Mouse (Mus musculus): ENCODE data around the gene Gm6169. TPM values are rescaled to one million over a fixed set of nuclear protein-coding genes. Genes with fewer than 3 reads are reported as not detected.
A peak's percentile ranks its signal among the peaks of the same experiment; 100 is the strongest.

Gene Gm6169
- total and polyA plus RNA-seq, 2 experiments = not detected

- Histone ChIP-seq H3K27ac (replicated peaks; ENCODE audit: insufficient read depth, low read depth, low read length) (no peak overlapping the region), H3K4me3 (ENCODE audit: insufficient read depth, low read depth, low read length) (no peak overlapping the region), H3K4me1 (ENCODE audit: control insufficient read depth, insufficient read depth, low read length) (no peaks in the 10 kb centered on the region), H3K27me3 (ENCODE audit: control insufficient read depth, insufficient read depth, low read length) (peaks cover 14% of the 10 kb centered on the region), H3K9ac (ENCODE audit: low read depth, low read length) (no peak overlapping the region), H3K79me2 (ENCODE audit: control insufficient read depth, insufficient read depth, low read length) (no peaks in the 10 kb centered on the region), H3K36me3 (ENCODE audit: control insufficient read depth, insufficient read depth, low read length) (no peaks in the 10 kb centered on the region)
- TF ChIP-seq CTCF (IDR thresholded peaks at IDR 0.05; ENCODE audit: low read depth, low read length) (no peak), POLR2A (IDR thresholded peaks at IDR 0.05; ENCODE audit: extremely low read depth, insufficient read depth, low read length) (no peak)
- DNase-seq (ENCODE audit: extremely low read depth, low read depth, low spot score) = no peak
- WGBS = 48% methylated on average over 1 of the region's 1 CpGs
Observed at GRCm38 (mm10) chr13:97073497-97073896, 25.5 kb downstream of the Gm6169 start.

GRCm38 (mm10) chr13:97071626-97072241 lies 27.3 kb downstream of the Gm6169 start:
- Histone ChIP-seq H3K36me3 (ENCODE audit: control insufficient read depth, insufficient read depth, low read length) (no peaks in the 10 kb centered on the region), H3K79me2 (ENCODE audit: control insufficient read depth, insufficient read depth, low read length) (no peaks in the 10 kb centered on the region), H3K27me3 (ENCODE audit: control insufficient read depth, insufficient read depth, low read length) (peaks cover 17% of the 10 kb centered on the region), H3K4me3 (ENCODE audit: insufficient read depth, low read depth, low read length) (peak overlapping the region; percentile 63; the same call in 1 of the 2 replicates), H3K27ac (replicated peaks; ENCODE audit: insufficient read depth, low read depth, low read length) (no peak overlapping the region), H3K4me1 (ENCODE audit: control insufficient read depth, insufficient read depth, low read length) (no peaks in the 10 kb centered on the region), H3K9ac (ENCODE audit: low read depth, low read length) (peak overlapping the region; percentile 50; the same call in 1 of the 2 replicates)
- DNase-seq (ENCODE audit: extremely low read depth, low read depth, low spot score) = no peak
- TF ChIP-seq POLR2A (IDR thresholded peaks at IDR 0.05; ENCODE audit: extremely low read depth, insufficient read depth, low read length) (no peak), CTCF (IDR thresholded peaks at IDR 0.05; ENCODE audit: low read depth, low read length) (no peak)
- WGBS = 3% methylated on average over 76 of the region's 76 CpGs

- peak overlapping the region; percentile 50; the same call in 1 of the 2 replicates for H3K9ac ChIP-seq (ENCODE audit: low read depth, low read length)
- no peaks in the 10 kb centered on the region for H3K79me2 ChIP-seq (ENCODE audit: control insufficient read depth, insufficient read depth, low read length)
- no peaks in the 10 kb centered on the region for H3K4me1 ChIP-seq (ENCODE audit: control insufficient read depth, insufficient read depth, low read length)
- H3K4me3 ChIP-seq (ENCODE audit: insufficient read depth, low read depth, low read length) = peak overlapping the region; percentile 63; the same call in 1 of the 2 replicates
- no peaks in the 10 kb centered on the region for H3K36me3 ChIP-seq (ENCODE audit: control insufficient read depth, insufficient read depth, low read length)
- no peak overlapping the region for H3K27ac ChIP-seq (replicated peaks; ENCODE audit: insufficient read depth, low read depth, low read length)
- 13% methylated on average over 79 of the region's 85 CpGs for WGBS
- DNase-seq (ENCODE audit: extremely low read depth, low read depth, low spot score) = no peak
- H3K27me3 ChIP-seq (ENCODE audit: control insufficient read depth, insufficient read depth, low read length) = peaks cover 17% of the 10 kb centered on the region
- TF ChIP-seq POLR2A (IDR thresholded peaks at IDR 0.05; ENCODE audit: extremely low read depth, insufficient read depth, low read length) (no peak), CTCF (IDR thresholded peaks at IDR 0.05; ENCODE audit: low read depth, low read length) (no peak)
Observed at GRCm38 (mm10) chr13:97070931-97071625, 28.0 kb downstream of the Gm6169 start.

GRCm38 (mm10) chr13:97068151-97068550 lies 30.9 kb downstream of the Gm6169 start:
- peaks cover 22% of the 10 kb centered on the region for H3K27me3 ChIP-seq (ENCODE audit: control insufficient read depth, insufficient read depth, low read length)
- H3K36me3 ChIP-seq (ENCODE audit: control insufficient read depth, insufficient read depth, low read length) = no peaks in the 10 kb centered on the region
- TF ChIP-seq POLR2A (IDR thresholded peaks at IDR 0.05; ENCODE audit: extremely low read depth, insufficient read depth, low read length) (no peak), CTCF (IDR thresholded peaks at IDR 0.05; ENCODE audit: low read depth, low read length) (no peak)
- no peaks in the 10 kb centered on the region for H3K4me1 ChIP-seq (ENCODE audit: control insufficient read depth, insufficient read depth, low read length)
- H3K27ac ChIP-seq (replicated peaks; ENCODE audit: insufficient read depth, low read depth, low read length) = no peak overlapping the region
- WGBS = 80% methylated on average over 8 of the region's 8 CpGs
- DNase-seq (ENCODE audit: extremely low read depth, low read depth, low spot score) = no peak
- H3K79me2 ChIP-seq (ENCODE audit: control insufficient read depth, insufficient read depth, low read length) = no peaks in the 10 kb centered on the region
- no peak overlapping the region for H3K9ac ChIP-seq (ENCODE audit: low read depth, low read length)
- H3K4me3 ChIP-seq (ENCODE audit: insufficient read depth, low read depth, low read length) = no peak overlapping the region

- TF ChIP-seq CTCF (IDR thresholded peaks at IDR 0.05; ENCODE audit: low read depth, low read length) (no peak), POLR2A (IDR thresholded peaks at IDR 0.05; ENCODE audit: extremely low read depth, insufficient read depth, low read length) (no peak)
- DNase-seq (ENCODE audit: extremely low read depth, low read depth, low spot score) = no peak
- H3K27me3 ChIP-seq (ENCODE audit: control insufficient read depth, insufficient read depth, low read length) = peaks cover 22% of the 10 kb centered on the region
- no peaks in the 10 kb centered on the region for H3K36me3 ChIP-seq (ENCODE audit: control insufficient read depth, insufficient read depth, low read length)
- 41% methylated on average over 6 of the region's 6 CpGs for WGBS
- H3K27ac ChIP-seq (replicated peaks; ENCODE audit: insufficient read depth, low read depth, low read length) = no peak overlapping the region
- H3K79me2 ChIP-seq (ENCODE audit: control insufficient read depth, insufficient read depth, low read length) = no peaks in the 10 kb centered on the region
- H3K4me3 ChIP-seq (ENCODE audit: insufficient read depth, low read depth, low read length) = no peak overlapping the region
- no peak overlapping the region for H3K9ac ChIP-seq (ENCODE audit: low read depth, low read length)
- no peaks in the 10 kb centered on the region for H3K4me1 ChIP-seq (ENCODE audit: control insufficient read depth, insufficient read depth, low read length)
Observed at GRCm38 (mm10) chr13:97067691-97068090, 31.3 kb downstream of the Gm6169 start.

Measured in liver, adult 2 months (tissue).